Mouse (Mus musculus): ENCODE data around the gene Cdc14b.

Gene Cdc14b

DNA sequence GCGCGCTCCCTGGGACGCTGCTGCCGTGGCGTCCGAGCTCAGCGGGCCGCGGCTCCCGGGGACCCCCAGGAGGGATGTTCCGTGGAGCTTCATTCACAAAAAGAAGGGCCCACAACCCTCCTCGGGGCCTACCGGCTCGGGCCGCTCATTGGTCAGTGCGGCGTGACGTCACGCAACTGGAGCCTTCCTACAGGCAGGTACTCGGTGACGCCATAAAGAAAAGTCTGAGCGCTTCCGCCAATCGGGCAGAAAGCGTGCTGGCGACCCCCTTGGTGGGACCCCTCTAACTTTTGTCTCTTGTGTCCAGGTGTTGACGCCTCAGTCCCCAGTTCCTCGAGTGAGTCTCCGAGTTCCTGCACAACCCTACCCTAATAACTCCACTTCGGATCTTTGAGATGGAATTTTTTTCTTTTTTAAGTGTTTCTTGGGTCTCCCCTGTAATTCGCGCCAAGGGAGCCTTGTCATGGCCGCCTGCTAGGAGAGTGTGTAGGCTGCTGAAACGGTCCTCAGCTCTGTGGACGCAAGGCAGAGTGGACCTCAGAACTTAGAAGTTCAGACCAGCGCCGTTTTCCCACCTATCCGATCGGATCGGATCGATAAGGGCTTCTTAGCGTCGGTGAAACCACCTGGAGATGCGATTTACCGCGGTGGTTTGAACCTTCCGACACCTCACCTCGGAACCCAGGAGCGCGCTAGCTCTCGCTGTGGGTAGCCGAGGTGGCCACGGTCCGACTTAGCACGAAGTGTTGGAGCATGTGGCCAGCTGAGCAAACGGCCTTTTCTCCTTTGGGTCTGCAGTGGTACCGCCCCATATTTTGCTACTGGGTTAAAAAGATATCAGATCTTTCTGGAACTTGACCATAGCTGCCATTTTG, at the start of gene Cdc14b:
Gene Cdc14b (minus strand): TSS at position 412 of the 875 bp plus-strand sequence.
- DNase-seq (ENCODE audit: low spot score in 2 of 2), result peak; percentile 39 to 51

DNA sequence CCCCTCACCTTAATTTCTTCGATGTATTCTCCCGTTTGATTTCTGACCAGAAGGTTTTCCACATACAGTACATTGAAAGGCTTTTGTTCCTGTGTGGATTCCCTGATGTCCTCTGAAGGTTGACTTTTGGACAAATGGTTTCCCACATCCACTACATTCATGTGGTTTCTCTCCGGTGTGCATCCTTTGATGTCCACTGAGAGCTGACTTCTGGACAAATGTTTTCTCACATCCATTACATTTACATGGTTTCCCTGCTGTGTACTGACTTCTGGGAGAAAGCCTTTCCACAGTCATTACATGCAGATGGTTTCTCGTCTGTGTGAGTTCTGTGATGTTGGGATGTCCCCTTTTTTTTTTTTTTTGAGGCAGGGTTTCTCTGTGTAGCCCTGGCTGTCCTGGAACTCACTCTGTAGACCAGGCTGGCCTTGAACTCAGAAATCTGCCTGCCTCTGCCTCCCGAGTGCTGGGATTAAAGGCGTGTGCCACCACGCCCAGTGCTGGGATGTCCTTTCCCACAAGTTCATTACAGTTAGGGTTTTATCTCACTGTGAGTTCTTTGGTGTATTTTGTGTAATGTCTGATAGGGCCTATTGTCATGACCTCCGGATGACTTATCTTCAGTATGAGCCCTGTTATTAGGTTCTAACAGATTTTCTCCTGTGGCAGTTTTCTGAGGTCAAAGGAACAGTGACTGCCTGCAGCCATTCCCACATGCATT, 47.6 kb upstream of the Cdc14b start:
- no peak for DNase-seq (ENCODE audit: low spot score in 2 of 2)

DNA sequence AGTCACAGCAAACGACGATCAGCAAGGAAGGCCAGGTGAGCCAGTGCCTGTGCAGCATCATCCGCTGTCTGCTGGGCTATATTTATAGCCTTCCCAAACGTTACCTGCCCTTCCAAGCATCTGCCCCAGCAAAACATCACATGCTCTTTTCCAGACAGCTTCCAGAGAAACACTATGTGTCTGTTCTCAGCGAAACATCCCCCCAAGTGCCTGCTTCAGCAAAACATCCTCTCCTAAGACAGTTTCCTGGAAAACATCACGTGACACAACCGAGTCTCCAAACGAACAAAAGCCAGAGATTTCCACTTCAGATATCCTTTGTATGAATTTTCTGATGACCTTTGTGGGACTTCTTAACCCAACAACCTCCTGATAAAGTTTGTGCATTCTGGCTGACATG, 45.2 kb upstream of the Cdc14b start:
- DNase-seq (ENCODE audit: low spot score in 2 of 2), result no peak

DNA sequence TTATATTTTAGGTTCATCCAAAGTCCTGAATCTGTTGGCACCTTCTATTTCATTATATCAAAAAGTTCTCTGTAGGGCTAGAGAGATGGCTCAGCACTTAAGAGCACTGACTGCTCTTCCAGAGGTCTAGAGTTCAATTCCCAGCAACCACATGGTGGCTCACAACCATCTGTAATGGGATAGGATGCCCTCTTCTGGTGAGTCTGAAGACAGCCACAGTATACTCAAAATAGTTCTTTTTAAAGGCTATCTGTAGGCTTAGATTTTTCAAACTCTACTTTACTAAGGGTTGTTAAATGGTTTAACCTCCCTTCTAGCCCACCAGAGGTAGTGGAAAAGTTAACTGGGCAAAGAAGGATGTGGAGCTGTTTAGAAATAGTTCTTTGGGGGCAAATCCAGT, 44.7 kb upstream of the Cdc14b start:
- no peak for DNase-seq (ENCODE audit: low spot score in 2 of 2)

DNA sequence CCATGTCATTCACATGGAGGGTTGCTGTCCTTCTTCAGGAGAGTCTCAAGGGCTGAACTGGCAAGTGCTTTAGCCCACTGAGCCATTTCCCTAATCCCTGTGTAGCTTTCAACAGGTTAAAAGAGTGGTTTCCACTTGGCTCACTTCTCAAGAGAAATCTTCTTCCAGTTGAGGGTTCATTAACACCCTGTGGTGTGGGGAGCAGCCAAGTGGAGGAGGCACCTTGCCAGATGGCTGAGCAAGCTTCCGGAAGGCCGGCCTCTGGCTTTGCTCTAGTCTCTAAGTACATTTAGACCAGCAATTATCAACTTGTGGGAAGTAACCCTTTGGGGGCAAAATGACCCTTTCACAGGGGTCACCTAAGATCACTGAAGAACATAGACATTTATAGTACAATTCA, 43.3 kb upstream of the Cdc14b start:
- no peak for DNase-seq (ENCODE audit: low spot score in 2 of 2)

DNA sequence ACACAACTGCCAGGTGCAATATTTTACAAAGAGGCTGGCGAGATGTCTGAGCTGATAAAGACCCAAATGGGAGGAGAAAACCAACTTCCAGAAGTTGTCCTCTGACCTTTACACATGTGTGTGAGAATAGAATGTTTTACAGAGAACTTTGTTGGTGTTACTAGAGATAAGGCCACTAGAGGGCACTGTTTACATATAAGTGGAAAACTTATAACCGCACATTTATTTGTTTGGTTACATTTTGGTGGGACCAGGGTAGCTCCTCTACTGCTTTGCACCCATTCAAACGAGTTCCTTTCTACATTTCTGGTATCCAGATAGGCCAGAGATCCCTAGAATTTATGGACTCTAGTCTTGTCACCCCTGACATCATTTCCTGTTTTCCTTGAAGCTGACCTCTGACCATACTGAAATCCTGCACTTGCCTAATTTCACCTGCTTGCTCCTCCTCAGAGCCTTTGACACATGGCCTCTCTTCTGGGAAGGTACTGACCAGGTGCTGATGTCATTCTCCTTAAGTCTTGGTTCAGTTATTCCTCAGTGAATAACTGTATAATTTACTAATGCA, 40.5 kb upstream of the Cdc14b start:
- DNase-seq (ENCODE audit: low spot score in 2 of 2), result no peak

DNA sequence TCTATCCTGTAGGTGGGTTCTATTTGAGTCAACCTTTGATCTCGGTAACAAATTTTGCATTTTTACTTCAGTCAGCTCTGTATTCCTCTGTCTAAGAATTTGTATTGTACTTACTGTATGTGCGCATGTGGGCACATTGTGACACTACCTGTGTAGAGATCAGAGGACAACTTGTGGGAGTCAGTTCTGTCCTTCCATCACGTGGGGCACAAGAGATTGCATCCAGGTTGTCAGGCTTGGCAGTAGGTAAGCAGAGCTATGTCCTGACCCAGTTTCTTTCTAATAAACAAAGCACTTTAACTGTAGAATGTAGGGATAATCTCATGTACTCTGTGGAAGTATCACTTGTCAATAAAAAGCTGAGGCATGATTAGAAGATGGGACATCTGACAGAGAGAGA, 39.0 kb upstream of the Cdc14b start:
- no peak for DNase-seq (ENCODE audit: low spot score in 2 of 2)

DNA sequence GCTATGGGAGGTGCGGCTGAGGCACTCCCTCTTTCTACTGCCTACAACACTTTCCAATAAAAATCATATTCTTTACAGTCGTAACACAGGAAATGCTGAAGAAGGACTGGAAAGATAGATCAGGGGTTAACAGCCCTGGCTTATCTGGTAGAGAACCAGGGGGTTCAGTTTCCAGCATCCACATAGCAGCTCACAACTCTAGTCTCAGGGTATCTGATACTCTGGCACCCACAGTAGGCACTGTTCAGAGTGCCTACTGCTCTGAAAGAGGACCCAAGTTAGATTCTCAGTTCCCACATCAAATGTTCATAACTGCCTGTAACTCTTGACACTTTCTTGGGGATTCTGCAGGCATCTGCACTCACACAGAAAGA, 37.8 kb upstream of the Cdc14b start:
- no peak for DNase-seq (ENCODE audit: low spot score in 2 of 2)

DNA sequence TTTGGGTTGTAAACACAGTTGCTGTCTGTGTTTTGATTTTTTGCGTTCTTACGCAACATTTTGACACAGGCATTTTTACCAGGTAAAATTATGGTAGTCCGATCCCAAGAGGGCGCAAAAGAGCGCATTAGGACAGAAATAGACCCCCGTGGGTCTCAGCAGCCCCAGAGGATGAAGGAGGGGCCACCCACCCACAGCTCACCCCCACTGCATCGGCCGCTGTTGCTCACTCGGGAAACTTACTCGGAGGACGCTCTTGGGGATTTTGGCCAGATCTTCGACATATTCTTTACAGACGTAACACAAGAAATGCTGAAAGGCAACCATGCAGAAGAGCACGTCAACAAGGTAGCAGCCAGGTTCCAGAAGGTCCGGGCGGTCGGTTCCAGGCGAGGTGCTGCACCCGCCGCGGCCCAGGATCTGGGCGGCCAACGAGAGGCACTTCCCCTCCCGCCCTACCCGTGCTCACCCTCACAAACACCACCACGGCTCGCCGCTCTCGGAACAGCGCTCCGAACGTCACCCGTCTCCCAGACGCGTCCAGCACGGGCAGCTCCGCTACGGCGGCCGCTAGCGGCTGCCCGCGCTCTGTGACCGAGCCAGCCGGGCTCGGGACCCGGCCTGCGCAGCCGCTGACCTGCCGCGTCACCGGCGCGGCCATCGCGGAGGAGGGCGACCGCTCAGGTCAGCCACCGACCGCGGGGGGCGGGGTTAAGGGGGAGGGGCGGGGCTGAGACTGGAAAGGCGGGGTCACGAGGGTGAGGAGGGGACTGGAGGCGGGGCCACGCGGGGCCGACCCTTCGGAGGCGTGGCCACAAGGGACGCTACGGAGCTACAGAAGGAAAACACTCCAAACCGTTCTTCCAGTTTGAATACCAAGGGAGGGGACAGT, 37.2 kb upstream of the Cdc14b start, which contains the start of gene Aaed1:
Gene Aaed1 (minus strand): TSS at position 687 of the 892 bp plus-strand sequence.
- peak; percentile 82 to 85 for DNase-seq (ENCODE audit: low spot score in 2 of 2)

DNA sequence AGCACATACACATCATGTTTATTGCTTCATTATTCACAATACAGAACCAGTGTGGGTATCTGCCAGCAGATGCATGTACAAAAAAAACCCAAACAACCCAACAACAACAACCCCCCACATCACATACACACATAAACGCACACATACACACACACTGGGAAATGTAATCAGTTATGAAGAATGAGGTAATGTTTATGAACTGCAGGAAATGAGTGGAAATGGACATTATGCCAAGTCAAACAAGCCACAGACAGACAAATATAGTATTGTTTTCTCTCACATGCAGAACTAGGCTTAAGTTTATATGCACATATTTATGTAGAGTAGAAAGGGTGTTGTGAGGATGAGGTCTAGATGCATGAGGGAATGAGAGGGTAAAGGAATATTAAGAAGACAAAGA, 36.2 kb upstream of the Cdc14b start:
- DNase-seq (ENCODE audit: low spot score in 2 of 2), result no peak

DNA sequence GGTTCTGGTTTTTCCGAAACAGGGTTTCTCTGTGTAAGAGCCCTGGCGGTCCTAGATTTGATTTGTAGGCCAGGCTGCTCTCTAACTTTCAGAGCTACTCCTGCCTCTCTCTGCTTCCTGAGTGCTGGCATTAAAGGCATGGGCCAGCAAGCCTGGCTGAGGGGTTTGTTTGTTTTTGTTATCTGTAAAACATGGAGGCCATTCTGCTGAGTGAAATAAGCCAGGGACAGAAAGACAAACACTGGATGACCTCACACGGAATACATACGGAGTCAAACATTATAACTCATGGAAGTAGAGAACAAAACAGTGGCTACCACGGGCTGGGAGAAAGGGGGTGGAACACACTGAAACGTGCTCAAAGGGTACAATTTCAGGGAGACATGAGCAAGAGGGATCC, 35.5 kb upstream of the Cdc14b start:
- DNase-seq (ENCODE audit: low spot score in 2 of 2), result no peak

DNA sequence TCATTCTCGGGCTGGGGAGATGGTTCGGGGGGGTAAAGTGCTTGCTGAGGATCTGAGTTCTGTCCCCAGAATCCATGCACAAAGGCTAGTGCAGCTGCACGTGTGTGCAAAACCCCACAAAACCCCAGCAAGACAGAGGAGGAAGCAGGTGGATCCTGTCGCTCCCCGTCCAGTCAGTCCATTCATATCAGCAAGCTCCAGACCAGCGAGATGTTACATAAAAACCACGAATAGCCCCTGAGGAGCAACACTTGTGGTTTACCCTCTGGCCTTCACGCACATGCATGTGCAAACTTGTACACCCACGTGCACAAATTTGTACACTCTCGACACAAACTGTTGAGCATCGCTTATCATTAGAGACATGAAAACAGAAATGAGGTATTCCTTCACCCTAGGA, 34.8 kb upstream of the Cdc14b start:
- DNase-seq (ENCODE audit: low spot score in 2 of 2), result no peak

DNA sequence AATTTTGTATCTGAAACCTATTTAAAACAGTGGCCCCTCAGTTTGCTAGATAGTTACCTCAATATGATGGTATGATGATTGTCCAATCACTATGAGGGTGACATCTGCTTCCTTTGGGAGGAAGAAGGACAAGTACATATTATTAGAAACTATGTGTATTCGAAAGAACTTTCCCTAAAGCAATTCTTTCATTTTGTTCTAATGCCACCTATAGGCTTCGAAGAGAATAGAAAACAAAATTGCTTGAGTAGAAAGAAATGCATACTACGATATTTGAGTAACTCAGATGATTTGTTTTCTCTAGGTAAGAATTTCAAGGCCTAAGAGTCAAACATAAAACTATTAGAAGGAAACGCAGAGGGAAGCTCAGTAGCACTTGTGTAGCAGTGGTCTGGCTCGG, 33.9 kb upstream of the Cdc14b start:
- no peak for DNase-seq (ENCODE audit: low spot score in 2 of 2)

DNA sequence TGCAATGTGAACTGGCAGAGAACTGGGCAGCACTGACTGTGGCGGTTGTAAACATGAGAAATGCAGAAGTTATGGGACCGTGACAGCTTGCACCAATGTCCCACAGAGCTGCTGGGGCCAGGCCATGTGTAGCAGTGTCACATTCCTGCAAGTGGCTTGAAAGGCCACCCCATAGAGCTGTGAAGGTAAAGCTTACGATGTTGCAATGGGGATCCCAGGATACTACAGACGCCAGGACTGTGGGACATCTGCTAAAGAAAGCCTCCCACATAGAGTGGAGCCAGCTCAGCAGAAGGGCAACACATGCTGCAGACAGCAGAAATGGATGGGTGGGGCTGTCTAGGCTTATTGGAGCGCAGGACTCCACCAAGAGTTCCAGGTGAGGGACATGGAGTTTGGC, 32.4 kb upstream of the Cdc14b start:
- no peak for DNase-seq (ENCODE audit: low spot score in 2 of 2)

DNA sequence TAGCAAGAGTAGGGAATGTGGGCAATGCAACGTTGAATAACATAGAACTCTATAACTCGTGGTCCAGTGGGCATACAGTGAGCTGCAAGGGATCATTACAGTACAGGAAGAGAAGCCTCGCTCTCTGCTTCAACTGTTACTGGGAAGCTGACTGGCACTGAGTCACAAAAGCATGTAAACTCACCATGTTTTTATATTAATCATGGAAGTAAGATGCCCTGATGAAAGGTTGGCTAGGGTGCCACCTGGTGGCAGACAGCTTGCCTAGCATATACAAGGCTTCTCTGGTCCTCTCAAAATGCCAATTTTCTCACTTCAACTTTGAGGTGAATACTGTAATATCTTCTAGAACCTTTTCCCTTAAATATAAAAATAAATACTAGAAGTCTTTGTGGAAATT, 31.0 kb upstream of the Cdc14b start:
- no peak for DNase-seq (ENCODE audit: low spot score in 2 of 2)

DNA sequence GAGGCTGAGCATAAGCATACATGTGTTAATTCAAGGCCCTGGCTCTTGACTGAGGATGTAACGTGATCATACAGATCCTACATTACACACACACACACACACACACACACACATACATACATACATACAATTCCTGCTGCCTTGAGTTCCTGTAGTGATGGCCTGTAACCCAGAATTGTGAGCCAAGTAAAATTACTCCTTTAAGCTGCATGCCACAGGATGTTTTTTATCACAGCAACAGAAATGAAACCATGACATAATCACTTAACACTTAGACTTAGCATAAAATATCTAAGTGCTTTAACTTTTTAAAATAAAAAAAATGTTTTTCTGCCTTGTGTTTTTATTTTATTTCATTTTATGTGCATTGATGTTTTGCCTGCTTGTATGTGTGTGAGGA, 24.0 kb upstream of the Cdc14b start:
- DNase-seq (ENCODE audit: low spot score in 2 of 2), result no peak

DNA sequence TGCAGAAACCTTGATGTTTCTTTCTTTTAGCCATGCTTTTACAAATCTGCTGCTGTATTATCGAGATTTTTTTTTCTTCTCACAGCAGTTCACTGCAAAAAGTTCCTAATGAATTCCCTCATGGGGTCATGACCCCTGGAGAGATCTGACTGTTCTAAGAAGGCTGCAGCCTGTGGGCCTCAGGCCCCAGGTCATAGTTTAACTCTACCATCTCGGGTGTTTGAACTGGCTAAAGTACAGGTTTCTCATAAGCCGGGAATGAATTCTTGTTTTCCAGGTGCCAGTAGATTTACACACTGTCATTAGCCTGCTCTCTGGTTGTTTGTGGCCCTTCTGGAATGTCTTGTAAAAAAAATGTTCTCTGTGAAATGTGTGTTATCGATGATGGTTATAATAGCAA, 11.7 kb upstream of the Cdc14b start:
- no peak for DNase-seq (ENCODE audit: low spot score in 2 of 2)

DNA sequence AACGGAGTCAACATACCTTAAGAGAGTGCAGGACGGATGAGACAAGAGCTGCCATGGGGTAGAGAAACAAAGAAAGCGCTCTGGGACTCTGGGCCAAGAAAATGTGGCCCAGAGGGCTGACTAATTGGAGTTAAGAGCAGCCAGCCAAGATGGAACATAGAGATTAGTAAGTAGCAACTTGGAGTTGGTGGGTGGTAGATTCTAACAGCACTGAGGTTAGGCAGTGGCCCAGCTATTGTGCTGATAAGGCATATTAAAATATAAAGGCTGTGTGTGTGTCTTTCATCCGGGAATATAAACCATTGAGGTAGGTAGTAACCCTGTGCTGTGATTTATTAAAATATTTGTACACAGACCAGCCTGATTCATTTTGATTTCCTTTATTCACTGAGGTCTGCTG, 11.2 kb upstream of the Cdc14b start:
- no peak for DNase-seq (ENCODE audit: low spot score in 2 of 2)

DNA sequence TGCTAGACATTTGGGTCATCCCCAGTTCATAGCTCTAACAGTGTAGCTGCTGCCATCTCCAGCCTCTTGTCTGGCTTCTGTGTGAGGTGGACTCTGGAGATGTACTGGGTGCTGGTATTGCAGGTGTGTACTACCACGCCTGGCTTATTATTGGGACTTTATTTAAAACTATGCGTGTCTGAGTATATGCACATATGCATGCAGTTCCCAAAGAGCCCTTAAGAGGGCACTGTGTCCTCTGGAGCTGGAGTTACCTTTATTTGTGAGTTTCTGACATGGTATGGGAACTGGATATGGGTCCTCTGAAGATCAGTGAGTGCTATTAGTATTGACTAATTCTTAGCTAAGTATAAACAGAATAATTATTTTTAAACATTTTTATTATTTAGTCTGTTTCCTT, 9.6 kb upstream of the Cdc14b start:
- no peak for DNase-seq (ENCODE audit: low spot score in 2 of 2)

DNA sequence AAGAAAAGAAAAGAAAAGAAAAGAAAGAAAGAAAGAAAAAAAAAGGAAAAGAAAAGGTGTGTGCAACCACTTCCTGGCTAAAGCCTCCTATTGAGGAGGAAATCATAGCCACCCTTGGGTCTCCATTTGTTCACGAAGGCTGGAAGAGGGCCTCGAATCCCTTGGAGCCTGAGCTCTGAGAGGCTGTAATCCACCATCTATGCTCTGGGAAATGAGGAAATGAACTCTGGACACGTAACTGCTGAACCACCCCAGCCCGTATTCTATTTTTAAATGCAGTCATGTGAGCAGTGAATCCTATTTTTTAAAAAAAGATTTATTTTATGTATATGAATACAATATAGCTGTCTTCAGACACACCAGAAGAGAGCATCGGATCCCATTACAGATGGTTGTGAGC, 5.8 kb upstream of the Cdc14b start:
- DNase-seq (ENCODE audit: low spot score in 2 of 2), result no peak

DNA sequence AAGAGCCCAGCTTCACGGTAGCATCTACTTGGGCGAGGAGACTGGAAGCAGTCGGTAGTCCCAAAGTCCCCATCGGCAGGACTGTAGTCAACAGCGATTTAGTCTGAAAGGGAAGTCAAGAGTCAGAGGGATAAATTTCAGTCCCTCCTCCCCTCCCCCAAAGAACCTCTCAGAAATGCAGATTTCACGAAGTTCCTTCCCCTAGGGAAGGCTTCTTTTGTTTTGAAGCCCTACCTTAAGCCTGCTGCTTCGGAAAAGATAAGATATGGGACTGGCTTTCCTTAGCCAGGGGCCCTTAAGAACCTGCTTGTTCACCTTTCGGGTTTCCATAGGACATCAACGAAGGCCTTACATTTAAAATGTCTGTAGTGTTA, 651 bp upstream of the Cdc14b start:
- DNase-seq (ENCODE audit: low spot score in 2 of 2), result no peak

Measured in frontal cortex, postnatal 25 days (tissue).